Mouse (Mus musculus): Measurements from ENCODE around the gene Homer2.

Gene Homer2

GRCm38 (mm10) chr7:81707471-81708140 is at the start of gene Homer2:
Gene Homer2 (minus strand): TSS chr7:81707527.
- DNase-seq, result peak in 1 of 2 experiments; percentile 22

GRCm38 (mm10) chr7:81747956-81748355 is 40.6 kb upstream of the Homer2 start:
- no peak for DNase-seq

GRCm38 (mm10) chr7:81744145-81744544 is 36.8 kb upstream of the Homer2 start:
- DNase-seq, result peak; percentile 21 to 25

GRCm38 (mm10) chr7:81740010-81740409 is 32.7 kb upstream of the Homer2 start:
- DNase-seq, result no peak

- no peak for DNase-seq
Measured at GRCm38 (mm10) chr7:81738720-81739385, 31.5 kb upstream of the Homer2 start.

- no peak for DNase-seq
Measured at GRCm38 (mm10) chr7:81735300-81736048, 28.1 kb upstream of the Homer2 start.

- no peak for DNase-seq
Measured at GRCm38 (mm10) chr7:81732183-81733089, 25.1 kb upstream of the Homer2 start.

GRCm38 (mm10) chr7:81731181-81731651 is 23.9 kb upstream of the Homer2 start:
- DNase-seq, result no peak

- no peak for DNase-seq
Measured at GRCm38 (mm10) chr7:81729787-81730186, 22.5 kb upstream of the Homer2 start.

- no peak for DNase-seq
Measured at GRCm38 (mm10) chr7:81727716-81728115, 20.4 kb upstream of the Homer2 start.

- DNase-seq, result no peak
Measured at GRCm38 (mm10) chr7:81726728-81727005, 19.3 kb upstream of the Homer2 start.

- DNase-seq, result no peak
Measured at GRCm38 (mm10) chr7:81725986-81726727, 18.8 kb upstream of the Homer2 start.

GRCm38 (mm10) chr7:81723851-81724250 is 16.5 kb upstream of the Homer2 start:
- no peak for DNase-seq

- DNase-seq, result peak; percentile 16 to 29
Measured at GRCm38 (mm10) chr7:81721271-81721670, 13.9 kb upstream of the Homer2 start.

- no peak for DNase-seq
Measured at GRCm38 (mm10) chr7:81719216-81719661, 11.9 kb upstream of the Homer2 start.

- DNase-seq, result no peak
Measured at GRCm38 (mm10) chr7:81718657-81719056, 11.3 kb upstream of the Homer2 start.

GRCm38 (mm10) chr7:81710166-81710565 is 2.8 kb upstream of the Homer2 start:
- DNase-seq, result no peak

- no peak for DNase-seq
Measured at GRCm38 (mm10) chr7:81708165-81708564, 838 bp upstream of the Homer2 start.

GRCm38 (mm10) chr7:81706416-81707391 is 623 bp downstream of the Homer2 start:
- DNase-seq, result peak; percentile 39 to 40

- DNase-seq, result peak in 1 of 2 experiments; percentile 20
Measured at GRCm38 (mm10) chr7:81706027-81706415, 1.3 kb downstream of the Homer2 start.

GRCm38 (mm10) chr7:81698357-81698756 is 9.0 kb downstream of the Homer2 start:
- DNase-seq, result no peak
